Mouse (Mus musculus) right cerebral cortex, postnatal 36 days (tissue): ENCODE measurements around the gene Alg12.
A peak's percentile ranks its signal among the peaks of the same experiment; 100 is the strongest.

Experiments used
- DNase-seq, 2 experiments: peaks; one replicate each; pipeline ENCODE4 v3.0.0; 2022; ENCODE audit warnings: low spot score in 2 of 2, mixed read lengths in 1 of 2

Gene Alg12

GRCm38 (mm10) chr15:88854969-88855830 is 36.1 kb upstream of the Alg12 start:
- no peak for DNase-seq

GRCm38 (mm10) chr15:88854119-88854968 is 35.2 kb upstream of the Alg12 start:
- DNase-seq = no peak

DNA sequence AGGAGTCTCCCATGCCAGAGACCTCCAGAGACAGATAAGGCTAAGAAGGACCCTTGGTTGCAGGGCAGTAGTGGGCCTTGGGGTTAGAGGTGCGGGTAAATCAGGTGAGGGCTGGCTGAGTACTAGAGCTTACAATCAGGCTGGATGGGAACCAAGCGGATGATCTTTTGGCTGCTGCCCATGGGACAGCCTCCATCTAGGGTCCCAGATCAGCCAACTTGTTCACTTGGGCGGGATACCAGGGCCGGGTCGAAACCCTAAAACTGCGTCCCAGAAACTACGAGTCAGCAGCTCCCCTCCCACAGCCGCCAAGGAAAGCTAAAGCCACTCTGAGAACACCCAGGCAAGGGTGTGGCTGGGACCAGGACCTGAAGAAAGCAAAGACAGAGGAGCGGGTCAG is 34.0 kb upstream of the Alg12 start:
- DNase-seq = no peak

- no peak for DNase-seq
Measured at GRCm38 (mm10) chr15:88851507-88852149, 32.5 kb upstream of the Alg12 start.

- no peak for DNase-seq
Measured at GRCm38 (mm10) chr15:88851076-88851475, 32.0 kb upstream of the Alg12 start.

GRCm38 (mm10) chr15:88850146-88850826 is 31.2 kb upstream of the Alg12 start:
- DNase-seq = peak; percentile 84 to 87

GRCm38 (mm10) chr15:88849621-88850020 is 30.5 kb upstream of the Alg12 start:
- DNase-seq = no peak

- DNase-seq = no peak
Measured at GRCm38 (mm10) chr15:88848661-88849060, 29.5 kb upstream of the Alg12 start.

- no peak for DNase-seq
Measured at GRCm38 (mm10) chr15:88844966-88845365, 25.8 kb upstream of the Alg12 start.

DNA sequence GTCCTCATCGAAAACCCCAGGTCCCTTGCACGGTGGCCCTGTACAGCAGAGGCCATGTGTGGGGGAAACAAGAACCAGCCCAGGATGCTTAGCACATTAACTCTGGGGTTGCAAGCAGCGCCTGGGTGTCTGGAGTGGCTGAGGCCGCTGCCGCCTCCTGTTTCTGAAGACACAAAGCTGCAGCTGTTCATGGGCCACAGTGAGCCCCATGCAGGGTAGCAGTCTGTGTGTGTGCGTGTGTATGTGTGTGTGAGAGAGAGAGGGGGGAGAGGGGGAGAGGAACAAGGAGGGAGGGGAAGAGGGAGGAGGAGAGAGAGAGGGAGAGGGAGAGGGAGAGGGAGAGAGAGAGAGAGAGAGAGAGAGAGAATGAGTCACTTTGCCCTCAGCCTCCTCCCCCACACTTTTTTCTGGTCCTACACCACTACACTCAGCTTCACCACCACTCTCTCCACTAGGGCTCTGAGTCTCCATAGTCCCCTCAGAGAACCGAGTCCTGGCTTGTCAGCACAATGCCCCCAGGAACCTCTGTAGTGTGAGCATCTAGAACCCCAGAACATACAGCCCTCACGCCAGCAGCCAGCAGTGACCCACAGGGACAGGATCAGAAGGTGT is 24.5 kb upstream of the Alg12 start:
- DNase-seq = peak in 1 of 2 experiments; percentile 43

DNA sequence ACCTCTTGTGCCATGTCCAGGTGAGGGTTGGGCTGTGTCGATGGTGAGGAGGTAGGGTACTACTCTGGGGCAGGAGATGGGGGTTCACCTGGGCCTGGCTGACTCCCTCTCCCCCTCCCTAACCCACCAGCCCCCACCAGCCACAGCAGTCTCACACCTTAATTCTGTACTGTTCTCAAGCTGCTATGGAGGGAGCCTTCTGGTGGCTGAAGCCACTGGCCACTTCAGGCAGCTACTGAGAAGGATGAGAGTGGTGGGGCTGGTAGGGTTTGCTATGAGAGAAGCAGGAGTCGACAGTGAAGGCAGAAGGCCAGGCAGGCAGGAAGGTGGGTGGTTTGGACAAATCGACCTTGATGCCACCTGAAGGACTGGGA is 23.2 kb upstream of the Alg12 start:
- DNase-seq = no peak

DNA sequence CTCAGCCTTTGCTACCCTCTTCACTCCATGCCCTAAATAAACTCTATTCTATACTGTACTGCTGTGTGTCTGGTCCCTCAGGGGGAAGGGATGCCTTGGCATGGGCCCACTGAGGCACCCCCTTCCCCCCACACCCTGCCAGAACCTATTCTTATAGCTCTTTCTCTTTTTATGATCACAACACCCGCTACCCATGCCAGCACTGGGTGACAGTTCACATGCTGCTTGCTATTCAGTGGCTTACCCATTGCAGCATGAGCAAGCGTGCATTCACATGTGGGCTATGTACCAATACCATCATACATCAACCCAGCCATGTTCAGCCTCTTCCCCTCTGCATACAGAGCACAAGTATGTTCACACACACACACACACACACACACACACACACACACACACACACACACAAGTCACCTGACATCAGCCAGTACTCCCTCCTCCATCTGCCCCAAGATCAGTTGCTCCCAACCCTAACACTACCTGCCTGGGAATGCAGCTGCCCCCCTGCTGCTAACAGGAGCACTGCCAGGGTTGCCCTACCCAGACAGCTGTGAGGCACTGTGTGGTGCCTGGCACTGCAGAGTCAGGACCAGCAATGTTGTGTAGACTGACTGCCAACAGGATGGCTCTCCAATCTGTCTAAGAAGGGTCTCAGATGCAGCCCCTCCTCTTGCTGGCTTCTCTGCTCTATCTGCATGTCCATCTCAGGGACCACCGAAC is 22.6 kb upstream of the Alg12 start:
- DNase-seq = no peak

- DNase-seq = no peak
Measured at GRCm38 (mm10) chr15:88841160-88841559, 22.0 kb upstream of the Alg12 start.

DNA sequence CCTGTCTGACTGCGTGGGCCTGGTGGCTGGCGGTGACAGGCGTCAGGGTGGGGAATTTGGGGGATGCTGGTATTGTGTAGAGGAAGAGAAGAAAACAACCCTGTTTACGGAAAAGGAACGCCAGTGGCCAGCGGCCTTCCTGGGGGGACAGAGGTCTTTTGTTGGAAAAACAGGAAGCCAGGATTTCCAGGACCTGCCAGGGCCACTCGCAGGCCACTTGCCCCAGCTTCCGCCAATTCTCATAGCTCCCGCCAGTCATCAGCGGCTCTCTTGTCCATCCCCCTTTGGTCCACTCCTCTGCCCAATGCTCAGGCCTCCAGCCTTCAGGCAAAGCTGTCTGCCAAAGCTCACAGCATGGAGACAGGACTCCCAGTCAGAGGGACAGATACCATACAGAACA is 21.0 kb upstream of the Alg12 start:
- DNase-seq = no peak

GRCm38 (mm10) chr15:88839271-88839670 is 20.2 kb upstream of the Alg12 start:
- DNase-seq = peak; percentile 70 to 79

GRCm38 (mm10) chr15:88837977-88838376 is 18.9 kb upstream of the Alg12 start:
- no peak for DNase-seq

- peak in 1 of 2 experiments; percentile 40 for DNase-seq
Measured at GRCm38 (mm10) chr15:88837199-88837932, 18.2 kb upstream of the Alg12 start.

DNA sequence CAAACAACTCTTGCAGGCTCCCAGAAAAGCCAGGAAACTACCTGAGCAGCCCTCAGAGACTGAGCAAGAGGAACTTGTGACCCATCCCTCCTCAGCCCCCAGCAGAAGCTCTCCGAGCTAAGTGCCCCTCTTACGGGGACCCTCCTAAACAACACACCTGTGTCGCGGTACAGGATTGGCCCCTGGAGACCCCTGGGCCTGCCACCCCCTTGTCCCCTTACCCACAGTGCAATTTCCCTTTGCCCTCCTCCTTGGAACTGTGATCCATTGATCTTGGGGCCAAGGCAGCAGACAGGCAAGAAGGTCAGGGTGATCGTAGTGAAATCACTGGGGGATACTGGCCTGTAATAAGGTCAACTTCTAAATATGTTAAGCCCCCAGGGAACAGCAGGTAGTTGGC is 17.5 kb upstream of the Alg12 start:
- DNase-seq = no peak

- no peak for DNase-seq
Measured at GRCm38 (mm10) chr15:88836031-88836430, 16.9 kb upstream of the Alg12 start.

- no peak for DNase-seq
Measured at GRCm38 (mm10) chr15:88832536-88832935, 13.4 kb upstream of the Alg12 start.
